Mouse (Mus musculus) kidney, postnatal 0 days (tissue): Measurements from ENCODE around the gene Gm2696. TPM values are rescaled to one million over a fixed set of nuclear protein-coding genes. Genes with fewer than 3 reads are reported as not detected.
"Not testable (repeated sequence)": the region's sequence is repeated elsewhere in the genome, so short reads cannot be mapped to it uniquely, and the experiment has no call there.

ENCODE experiments used
- ATAC-seq: fragments of 200-750 bp; cut with Nextera tagmentation; replicated peaks from 2 replicates; pipeline ENCODE4 v1.8.0; 2017; ENCODE audit warnings: low read depth, moderate number of reproducible peaks, moderate TSS enrichment, moderate library complexity; ENCODE audit not compliant: low FRiP score
- DNase-seq: peaks from one replicate; pipeline ENCODE4 v3.0.0-alpha.2; 2016; ENCODE audit warnings: low spot score
- H3K27ac ChIP-seq: fragments of 300-500 bp; sonication (generic); 2 replicates; pipeline ENCODE4 v1.5.1; 2014; ENCODE audit warnings: mild to moderate bottlenecking
- H3K27me3 ChIP-seq: fragments of 300-500 bp; sonication (generic); 2 replicates; pipeline ENCODE4 v1.6.1; 2014; ENCODE audit warnings: low read length, mixed read lengths; ENCODE audit not compliant: insufficient read depth
- H3K36me3 ChIP-seq: fragments of 300-500 bp; sonication (generic); 2 replicates; pipeline ENCODE4 v1.6.1; 2014; ENCODE audit warnings: low read length, mixed read lengths; ENCODE audit not compliant: insufficient read depth
- H3K4me1 ChIP-seq: fragments of 300-500 bp; sonication (generic); replicated peaks from 2 replicates; pipeline ENCODE4 v1.6.1; 2014; ENCODE audit warnings: antibody characterized with exemption, low read length, mixed read lengths; ENCODE audit not compliant: insufficient read depth
- H3K4me2 ChIP-seq: fragments of 300-500 bp; sonication (generic); 2 replicates; pipeline ENCODE4 v1.6.1; 2014; ENCODE audit warnings: mild to moderate bottlenecking, low read length, moderate library complexity, mixed read lengths
- H3K4me3 ChIP-seq: fragments of 300-500 bp; sonication (generic); replicated peaks from 2 replicates; pipeline ENCODE4 v1.5.1; 2014; ENCODE audit warnings: low read depth, low read length
- H3K9ac ChIP-seq: fragments of 300-500 bp; sonication (generic); 2 replicates; pipeline ENCODE4 v1.6.1; 2014; ENCODE audit warnings: low read depth, low read length
- H3K9me3 ChIP-seq: fragments of 300-500 bp; sonication (generic); replicated peaks from 2 replicates; pipeline ENCODE4 v1.6.1; 2016; ENCODE audit warnings: low read length, inconsistent platforms, mixed read lengths
- CTCF ChIP-seq: IDR thresholded peaks from 2 replicates; pipeline ENCODE4 v1.5.1; 2016; ENCODE audit warnings: antibody characterized with exemption, low read depth, mild to moderate bottlenecking, moderate library complexity
- WGBS: fragments of 180-500 bp; shearing (Covaris S2); extraction: QIAGEN DNeasy Blood & Tissue Kit; methylation state at CpG from one replicate; pipeline ENCODE4 v1.1.7; 2014; 5-methylcytosine and 5-hydroxymethylcytosine counted together
- polyA plus RNA-seq: library from polyadenylated mRNA; unstranded; fragments of >200 nt; fragmentation: Nextera tagmentation; extraction: Ambion mirVana; gene quantifications from 2 replicates; pipeline ENCODE4 v1.2.1, GENCODE M21; 2015

Gm2696 gene
- polyA plus RNA-seq: not detected in 2 replicates

DNA sequence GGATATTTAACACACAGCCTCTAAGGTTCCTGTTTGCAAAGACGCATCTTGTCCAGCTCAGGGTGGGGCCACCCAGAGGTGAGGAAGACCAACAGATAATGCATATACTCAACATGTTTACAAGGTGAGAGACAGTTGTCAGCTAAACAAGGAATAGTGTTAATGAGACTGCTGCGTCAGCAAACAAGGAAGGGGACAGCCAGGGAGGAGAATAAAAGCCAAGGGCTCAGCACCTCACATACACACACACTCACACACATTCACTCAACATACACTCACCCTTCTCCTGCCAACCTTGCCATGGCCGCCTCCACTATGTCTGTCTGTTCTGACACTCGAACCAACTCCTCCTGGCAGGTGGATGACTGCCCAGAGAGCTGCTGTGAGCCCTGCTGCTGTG lies at the start of gene Gm2696:
TSS of gene Gm2696 (plus strand) at position 301 of the 400 bp plus-strand sequence.
- no peak for DNase-seq
- Histone ChIP-seq H3K27me3 (no peaks in the 10 kb centered on the region), H3K36me3 (no peaks in the 10 kb centered on the region), H3K27ac (no peak within 1 kb of the TSS), H3K4me3 (no peak within 1 kb of the TSS), H3K4me1 (no peaks in the 10 kb centered on the region), H3K9ac (no peak within 1 kb of the TSS), H3K9me3 (no peaks in the 10 kb centered on the region), H3K4me2 (no peak within 1 kb of the TSS)
- TF ChIP-seq CTCF: no peak
- 59% methylated on average over 4 of the region's 4 CpGs for WGBS
- no peak for ATAC-seq

DNA sequence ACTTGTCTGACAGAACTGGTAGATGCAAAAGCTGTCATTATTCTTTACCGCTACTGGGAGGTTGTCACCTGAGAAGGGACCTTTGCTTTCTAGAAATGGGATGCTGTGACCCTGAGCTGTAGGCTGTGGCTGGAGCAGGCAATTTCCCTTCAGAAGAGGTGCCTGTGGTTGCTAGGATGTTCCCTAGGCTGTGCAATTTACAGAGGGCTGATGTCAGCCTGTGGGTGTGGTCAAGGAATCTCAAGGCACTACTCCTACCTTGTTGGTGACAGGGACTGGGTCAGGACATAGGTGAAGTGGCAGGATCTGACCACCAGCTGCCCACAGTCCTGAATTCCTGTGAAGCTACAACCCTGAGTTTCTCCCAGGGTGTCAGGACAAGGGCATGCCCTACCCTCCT lies 44.8 kb upstream of the Gm2696 start:
- H3K4me2 ChIP-seq: no peak overlapping the region
- no peak for TF ChIP-seq CTCF
- H3K4me3 ChIP-seq: no peak overlapping the region
- H3K36me3 ChIP-seq: no peaks in the 10 kb centered on the region
- H3K27ac ChIP-seq: no peak overlapping the region
- ATAC-seq (no peak), DNase-seq (no peak)
- H3K9ac ChIP-seq: no peak overlapping the region
- H3K4me1 ChIP-seq: no peaks in the 10 kb centered on the region
- no peaks in the 10 kb centered on the region for H3K27me3 ChIP-seq
- no peaks in the 10 kb centered on the region for H3K9me3 ChIP-seq
- 55% methylated on average over 1 of the region's 1 CpGs for WGBS

DNA sequence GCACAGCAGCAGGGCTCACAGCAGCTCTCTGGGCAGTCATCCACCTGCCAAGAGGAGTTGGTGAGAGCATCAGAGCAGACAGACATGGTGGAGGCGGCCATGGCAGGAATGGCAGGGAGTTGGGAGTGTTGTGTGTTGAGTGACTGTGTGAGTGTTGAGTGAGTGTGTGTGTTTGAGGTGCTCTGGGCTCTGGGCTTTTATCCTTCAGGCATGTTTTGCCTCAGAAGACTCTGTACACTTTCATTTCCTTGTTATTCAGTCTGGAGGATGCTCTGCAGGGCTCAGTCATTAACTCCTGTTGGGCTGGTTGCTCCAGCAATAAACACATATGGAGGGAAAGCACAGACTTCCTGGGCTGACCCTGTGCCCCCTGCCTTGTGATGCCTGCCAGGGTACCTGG lies 43.3 kb upstream of the Gm2696 start, which contains the start of gene Gm3238:
TSS of gene Gm3238 (minus strand) at position 101 of the 400 bp plus-strand sequence.
- WGBS: 60% methylated on average over 1 of the region's 1 CpGs
- not testable (repeated sequence) for H3K4me2 ChIP-seq, H3K9me3 ChIP-seq, H3K27me3 ChIP-seq, H3K9ac ChIP-seq, H3K4me3 ChIP-seq, ATAC-seq, H3K27ac ChIP-seq, H3K36me3 ChIP-seq, DNase-seq, H3K4me1 ChIP-seq

DNA sequence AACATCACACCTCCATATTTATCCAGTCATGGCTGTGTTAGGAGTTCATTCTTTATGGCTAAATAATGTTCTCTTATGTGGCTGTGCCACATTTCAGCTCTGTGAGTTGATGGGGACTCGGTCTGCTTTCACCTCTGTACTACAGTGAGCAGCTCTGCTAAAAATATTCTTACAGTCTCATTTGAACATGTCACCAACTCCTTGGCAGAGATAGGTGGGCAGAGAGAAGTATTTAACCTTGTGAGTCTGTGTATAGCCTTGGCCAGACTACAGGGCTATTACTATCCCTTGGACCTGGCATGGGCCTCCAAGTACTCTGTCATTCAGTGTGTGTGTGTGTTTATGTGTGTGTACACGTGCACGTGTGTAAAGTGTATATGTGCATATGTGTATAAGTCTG lies 42.3 kb upstream of the Gm2696 start:
- not testable (repeated sequence) for H3K36me3 ChIP-seq, H3K4me2 ChIP-seq, H3K27me3 ChIP-seq, H3K4me3 ChIP-seq, H3K4me1 ChIP-seq, H3K9me3 ChIP-seq, H3K27ac ChIP-seq, H3K9ac ChIP-seq, DNase-seq, ATAC-seq
- 90% methylated on average over 2 of the region's 3 CpGs for WGBS

DNA sequence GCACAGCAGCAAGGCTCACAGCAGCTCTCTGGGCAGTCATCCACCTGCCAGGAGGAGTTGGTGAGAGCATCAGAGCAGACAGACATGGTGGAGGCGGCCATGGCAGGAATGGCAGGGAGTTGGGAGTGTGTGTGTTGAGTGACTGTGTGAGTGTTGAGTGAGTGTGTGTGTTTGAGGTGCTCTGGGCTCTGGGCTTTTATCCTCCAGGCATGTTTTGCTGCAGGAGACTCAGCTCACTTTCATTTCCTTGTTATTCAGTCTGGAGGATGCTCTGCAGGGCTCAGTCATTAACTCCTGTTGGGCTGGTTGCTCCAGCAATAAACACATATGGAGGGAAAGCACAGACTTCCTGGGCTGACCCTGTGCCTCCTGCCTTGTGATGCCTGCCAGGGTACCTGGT lies 37.6 kb upstream of the Gm2696 start, which contains the start of gene Gm7138:
TSS of gene Gm7138 (minus strand) at position 101 of the 400 bp plus-strand sequence.
- H3K4me2 ChIP-seq, H3K27me3 ChIP-seq, H3K4me1 ChIP-seq, ATAC-seq, DNase-seq, H3K9me3 ChIP-seq, H3K4me3 ChIP-seq, H3K9ac ChIP-seq, H3K36me3 ChIP-seq, H3K27ac ChIP-seq: not testable (repeated sequence)
- 75% methylated on average over 1 of the region's 1 CpGs for WGBS

DNA sequence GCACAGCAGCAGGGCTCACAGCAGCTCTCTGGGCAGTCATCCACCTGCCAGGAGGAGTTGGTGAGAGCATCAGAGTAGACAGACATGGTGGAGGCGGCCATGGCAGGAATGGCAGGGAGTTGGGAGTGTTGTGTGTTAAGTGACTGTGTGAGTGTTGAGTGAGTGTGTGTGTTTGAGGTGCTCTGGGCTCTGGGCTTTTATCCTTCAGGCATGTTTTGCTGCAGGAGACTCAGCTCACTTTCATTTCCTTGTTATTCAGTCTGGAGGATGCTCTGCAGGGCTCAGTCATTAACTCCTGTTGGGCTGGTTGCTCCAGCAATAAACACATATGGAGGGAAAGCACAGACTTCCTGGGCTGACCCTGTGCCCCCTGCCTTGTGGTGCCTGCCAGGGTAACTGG lies 32.0 kb upstream of the Gm2696 start, which contains the start of gene Gm3250:
TSS of gene Gm3250 (minus strand) at position 101 of the 400 bp plus-strand sequence.
- WGBS: 100% methylated on average over 1 of the region's 1 CpGs
- not testable (repeated sequence) for DNase-seq, ATAC-seq, H3K4me1 ChIP-seq, H3K9ac ChIP-seq, H3K27me3 ChIP-seq, H3K36me3 ChIP-seq, H3K9me3 ChIP-seq, H3K4me3 ChIP-seq, H3K27ac ChIP-seq, H3K4me2 ChIP-seq

DNA sequence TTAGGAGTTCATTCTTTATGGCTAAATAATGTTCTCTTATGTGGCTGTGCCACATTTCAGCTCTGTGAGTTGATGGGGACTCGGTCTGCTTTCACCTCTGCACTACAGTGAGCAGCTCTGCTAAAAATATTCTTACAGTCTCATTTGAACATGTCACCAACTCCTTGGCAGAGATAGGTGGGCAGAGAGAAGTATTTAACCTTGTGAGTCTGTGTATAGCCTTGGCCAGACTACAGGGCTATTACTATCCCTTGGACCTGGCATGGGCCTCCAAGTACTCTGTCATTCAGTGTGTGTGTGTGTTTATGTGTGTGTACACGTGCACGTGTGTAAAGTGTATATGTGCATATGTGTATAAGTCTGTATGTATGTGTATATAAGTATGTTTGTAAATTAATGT lies 31.1 kb upstream of the Gm2696 start:
- not testable (repeated sequence) for H3K4me1 ChIP-seq, DNase-seq, H3K9ac ChIP-seq, H3K27me3 ChIP-seq, H3K4me3 ChIP-seq, H3K9me3 ChIP-seq, H3K27ac ChIP-seq, H3K4me2 ChIP-seq, ATAC-seq, H3K36me3 ChIP-seq
- WGBS: 75% methylated on average over 1 of the region's 3 CpGs

DNA sequence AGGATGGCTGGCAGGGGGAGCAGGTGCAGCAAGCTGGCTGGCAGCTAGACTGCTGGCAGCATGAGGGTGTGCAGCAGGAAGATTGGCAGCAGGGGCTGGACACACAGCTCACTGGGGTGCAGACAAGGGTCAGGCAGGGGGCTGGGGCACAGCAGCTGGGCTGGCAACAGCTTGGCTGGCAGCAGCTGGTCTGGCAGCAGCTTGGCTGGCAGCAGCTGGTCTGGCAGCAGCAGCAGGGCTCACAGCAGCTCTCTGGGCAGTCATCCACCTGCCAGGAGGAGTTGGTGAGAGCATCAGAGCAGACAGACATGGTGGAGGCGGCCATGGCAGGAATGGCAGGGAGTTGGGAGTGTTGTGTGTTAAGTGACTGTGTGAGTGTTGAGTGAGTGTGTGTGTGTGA lies 26.6 kb upstream of the Gm2696 start, which contains the start of gene Gm7137:
TSS of gene Gm7137 (minus strand) at position 325 of the 400 bp plus-strand sequence.
- H3K4me2 ChIP-seq, H3K4me3 ChIP-seq, H3K27me3 ChIP-seq, H3K4me1 ChIP-seq, H3K27ac ChIP-seq, H3K36me3 ChIP-seq, H3K9me3 ChIP-seq, H3K9ac ChIP-seq, ATAC-seq, DNase-seq: not testable (repeated sequence)
- WGBS: no CpG with 5 or more reads among the region's 1 CpGs
